Mouse (Mus musculus) kidney, embryonic 16.5 days (tissue): ENCODE measurements at regions not wholly inside any gene's neighbourhood (a gene's known extent, or its start where the extent isn't known, plus 50 kb on each side); places are given as distances from the start of the nearest gene placed in this dataset.

Source experiments
- ATAC-seq: fragments of 200-750 bp; cut with Nextera tagmentation; 2 replicates; pipeline ENCODE4 v1.8.0; 2017; ENCODE audit warnings: moderate TSS enrichment; ENCODE audit not compliant: low FRiP score, low TSS enrichment
- H3K27ac ChIP-seq: fragments of 300-500 bp; sonication (generic); 2 replicates; pipeline ENCODE4 v1.5.1; 2014; ENCODE audit warnings: low read length
- H3K27me3 ChIP-seq: fragments of 300-500 bp; sonication (generic); 2 replicates; pipeline ENCODE4 v1.6.1; 2014; ENCODE audit warnings: low read length, control low read depth, mixed read lengths; ENCODE audit not compliant: insufficient read depth
- H3K36me3 ChIP-seq: fragments of 300-500 bp; sonication (generic); 2 replicates; pipeline ENCODE4 v1.6.1; 2014; ENCODE audit warnings: low read length, control low read depth, mixed read lengths; ENCODE audit not compliant: insufficient read depth
- H3K4me1 ChIP-seq: fragments of 300-500 bp; sonication (generic); 2 replicates; pipeline ENCODE4 v1.6.1; 2014; ENCODE audit warnings: low read length, control low read depth, mixed read lengths; ENCODE audit not compliant: insufficient read depth
- H3K4me2 ChIP-seq: fragments of 300-500 bp; sonication (generic); replicated peaks from 2 replicates; pipeline ENCODE4 v1.6.1; 2014; ENCODE audit warnings: low read depth, low read length
- H3K4me3 ChIP-seq: fragments of 300-500 bp; sonication (generic); 2 replicates; pipeline ENCODE4 v1.5.1; 2014; ENCODE audit warnings: mild to moderate bottlenecking, low read length
- H3K9ac ChIP-seq: fragments of 300-500 bp; sonication (generic); replicated peaks from 2 replicates; pipeline ENCODE4 v1.6.1; 2014; ENCODE audit warnings: low read length
- H3K9me3 ChIP-seq: fragments of 300-500 bp; sonication (generic); 2 replicates; pipeline ENCODE4 v1.6.1; 2016; ENCODE audit warnings: low read length, control low read depth
- WGBS: fragments of 180-500 bp; shearing (Covaris S2); extraction: QIAGEN DNeasy Blood & Tissue Kit; methylation state at CpG from one replicate; pipeline ENCODE4 v1.1.7; 2014; 5-methylcytosine and 5-hydroxymethylcytosine counted together

GRCm38 (mm10) chr2:72637881-72638620 lies 162.1 kb downstream of the Cdca7 start:
- no peaks in the 10 kb centered on the region for H3K36me3 ChIP-seq
- no peaks in the 10 kb centered on the region for H3K9me3 ChIP-seq
- ATAC-seq: no peak
- no peaks in the 10 kb centered on the region for H3K27me3 ChIP-seq
- no peak overlapping the region for H3K9ac ChIP-seq
- H3K4me3 ChIP-seq: no peak overlapping the region
- no peak overlapping the region for H3K27ac ChIP-seq
- WGBS: 56% methylated on average over 9 of the region's 9 CpGs
- H3K4me1 ChIP-seq: no peaks in the 10 kb centered on the region
- no peak overlapping the region for H3K4me2 ChIP-seq

- ATAC-seq: no peak
- 58% methylated on average over 4 of the region's 4 CpGs for WGBS
- no peak overlapping the region for H3K4me3 ChIP-seq
- H3K9ac ChIP-seq: no peak overlapping the region
- no peak overlapping the region for H3K4me2 ChIP-seq
- H3K27ac ChIP-seq: no peak overlapping the region
- no peaks in the 10 kb centered on the region for H3K9me3 ChIP-seq
- H3K36me3 ChIP-seq: no peaks in the 10 kb centered on the region
- H3K27me3 ChIP-seq: no peaks in the 10 kb centered on the region
- H3K4me1 ChIP-seq: no peaks in the 10 kb centered on the region
Observed at GRCm38 (mm10) chr2:72639022-72639421, 163.1 kb downstream of the Cdca7 start.

GRCm38 (mm10) chr2:72641228-72641627 lies 165.3 kb downstream of the Cdca7 start:
- Histone ChIP-seq H3K27ac (no peak overlapping the region), H3K9ac (no peak overlapping the region), H3K27me3 (no peaks in the 10 kb centered on the region), H3K36me3 (no peaks in the 10 kb centered on the region), H3K4me3 (no peak overlapping the region), H3K4me1 (no peaks in the 10 kb centered on the region), H3K9me3 (no peaks in the 10 kb centered on the region), H3K4me2 (no peak overlapping the region)
- no peak for ATAC-seq

GRCm38 (mm10) chr2:72644151-72644843 lies 168.3 kb downstream of the Cdca7 start:
- Histone ChIP-seq H3K9me3 (no peaks in the 10 kb centered on the region), H3K27ac (no peak overlapping the region), H3K36me3 (no peaks in the 10 kb centered on the region), H3K27me3 (no peaks in the 10 kb centered on the region), H3K9ac (no peak overlapping the region), H3K4me1 (no peaks in the 10 kb centered on the region), H3K4me3 (no peak overlapping the region), H3K4me2 (no peak overlapping the region)
- ATAC-seq: no peak
- 47% methylated on average over 10 of the region's 10 CpGs for WGBS

- 71% methylated on average over 5 of the region's 5 CpGs for WGBS
- no peak overlapping the region for H3K4me2 ChIP-seq
- no peak overlapping the region for H3K27ac ChIP-seq
- H3K9ac ChIP-seq: no peak overlapping the region
- no peaks in the 10 kb centered on the region for H3K4me1 ChIP-seq
- H3K9me3 ChIP-seq: no peaks in the 10 kb centered on the region
- H3K36me3 ChIP-seq: no peaks in the 10 kb centered on the region
- no peaks in the 10 kb centered on the region for H3K27me3 ChIP-seq
- H3K4me3 ChIP-seq: no peak overlapping the region
- ATAC-seq: no peak
Observed at GRCm38 (mm10) chr2:72647642-72648041, 171.7 kb downstream of the Cdca7 start.

GRCm38 (mm10) chr2:72648294-72648693 lies 172.3 kb downstream of the Cdca7 start:
- no peak for ATAC-seq
- H3K36me3 ChIP-seq: no peaks in the 10 kb centered on the region
- 46% methylated on average over 5 of the region's 5 CpGs for WGBS

GRCm38 (mm10) chr2:72655864-72656263 lies 179.9 kb downstream of the Cdca7 start:
- WGBS: 64% methylated on average over 9 of the region's 9 CpGs
- no peak overlapping the region for H3K27ac ChIP-seq
- ATAC-seq: no peak

More at GRCm38 (mm10) chr2:72648294-72648693, 172.3 kb downstream of the Cdca7 start:
- H3K9me3 ChIP-seq: no peaks in the 10 kb centered on the region
- no peak overlapping the region for H3K4me3 ChIP-seq
- H3K4me1 ChIP-seq: no peaks in the 10 kb centered on the region
- no peak overlapping the region for H3K4me2 ChIP-seq
- no peak overlapping the region for H3K9ac ChIP-seq
- no peak overlapping the region for H3K27ac ChIP-seq
- no peaks in the 10 kb centered on the region for H3K27me3 ChIP-seq

GRCm38 (mm10) chr2:72657101-72657920 lies 181.4 kb downstream of the Cdca7 start:
- Histone ChIP-seq H3K9me3 (no peaks in the 10 kb centered on the region), H3K27me3 (no peaks in the 10 kb centered on the region), H3K9ac (no peak overlapping the region), H3K27ac (no peak overlapping the region), H3K4me2 (no peak overlapping the region), H3K36me3 (no peaks in the 10 kb centered on the region), H3K4me1 (no peaks in the 10 kb centered on the region), H3K4me3 (no peak overlapping the region)
- ATAC-seq: no peak
- WGBS: 48% methylated on average over 10 of the region's 10 CpGs

More at GRCm38 (mm10) chr2:72655864-72656263, 179.9 kb downstream of the Cdca7 start:
- no peaks in the 10 kb centered on the region for H3K4me1 ChIP-seq
- no peak overlapping the region for H3K4me2 ChIP-seq
- H3K9ac ChIP-seq: no peak overlapping the region
- H3K27me3 ChIP-seq: no peaks in the 10 kb centered on the region
- no peak overlapping the region for H3K4me3 ChIP-seq
- H3K9me3 ChIP-seq: no peaks in the 10 kb centered on the region
- H3K36me3 ChIP-seq: no peaks in the 10 kb centered on the region

GRCm38 (mm10) chr2:72662396-72662795 lies 186.4 kb downstream of the Cdca7 start:
- H3K27ac ChIP-seq: no peak overlapping the region

More at GRCm38 (mm10) chr2:72662396-72662795, 186.4 kb downstream of the Cdca7 start:
- Histone ChIP-seq H3K9me3 (no peaks in the 10 kb centered on the region), H3K36me3 (no peaks in the 10 kb centered on the region), H3K27me3 (no peaks in the 10 kb centered on the region), H3K9ac (no peak overlapping the region), H3K4me2 (no peak overlapping the region), H3K4me1 (no peaks in the 10 kb centered on the region), H3K4me3 (no peak overlapping the region)
- 76% methylated on average over 7 of the region's 7 CpGs for WGBS
- ATAC-seq: no peak
